Mouse (Mus musculus) spleen, embryonic (tissue): ENCODE data around the gene Kcnh7.

ENCODE experiments used
- CTCF ChIA-PET: fragments of 350-600 bp; sonication (Branson Sonifier 250); formaldehyde crosslinking; loops from one replicate; lab custom pipeline; 2022; lab: Charles Lee

The Kcnh7 gene

DNA sequence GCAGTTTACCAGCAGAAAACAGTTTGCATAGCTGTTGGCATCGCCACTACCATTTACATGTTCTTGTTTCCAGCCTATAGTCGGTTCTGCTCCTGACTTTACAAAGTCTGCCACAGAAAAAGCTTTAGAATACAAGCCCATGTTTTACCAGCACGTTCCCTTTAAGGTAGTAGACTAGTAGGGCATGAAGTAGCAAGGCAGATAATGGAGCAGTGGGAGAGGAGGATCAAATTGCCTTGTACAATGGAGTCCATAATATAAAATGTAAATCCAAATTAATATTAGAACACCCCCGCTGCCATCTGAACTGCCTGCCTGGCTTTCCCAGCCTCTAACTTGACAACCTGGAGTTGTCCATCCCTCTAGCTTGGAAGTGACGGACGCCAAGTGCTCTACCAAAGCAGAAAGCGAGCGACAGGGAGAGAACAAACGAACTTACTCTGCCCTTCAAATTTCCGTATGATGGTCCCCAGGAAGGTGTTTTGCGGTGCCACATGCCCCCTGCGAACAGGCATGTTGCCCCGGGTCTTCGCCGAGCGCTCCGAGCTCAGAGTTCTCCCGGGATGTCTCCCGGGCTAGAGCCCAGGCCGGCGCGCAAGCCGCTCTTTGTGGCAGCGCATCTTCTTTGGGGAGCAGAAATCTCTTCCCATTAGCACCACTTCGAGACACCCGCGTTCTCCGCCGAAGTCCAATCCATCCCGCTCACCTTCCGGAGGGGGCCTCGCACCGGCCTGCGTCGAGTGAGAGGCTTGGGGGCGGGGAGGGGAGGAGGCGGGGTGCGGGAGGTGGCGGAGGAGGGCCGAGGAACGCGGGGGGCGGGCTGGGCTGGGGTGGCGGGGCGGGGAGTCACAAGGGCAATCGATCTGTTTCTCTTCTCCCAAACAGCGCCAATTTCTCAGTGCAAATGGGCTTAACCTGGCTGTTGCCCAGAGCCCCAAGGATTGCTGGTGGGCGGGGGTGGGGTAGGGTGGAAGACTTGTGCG lies at the start of gene Kcnh7:
Gene Kcnh7, minus strand, starts transcription at position 725 of the 983 bp plus-strand sequence.
- CTCF ChIA-PET: no interaction called here

DNA sequence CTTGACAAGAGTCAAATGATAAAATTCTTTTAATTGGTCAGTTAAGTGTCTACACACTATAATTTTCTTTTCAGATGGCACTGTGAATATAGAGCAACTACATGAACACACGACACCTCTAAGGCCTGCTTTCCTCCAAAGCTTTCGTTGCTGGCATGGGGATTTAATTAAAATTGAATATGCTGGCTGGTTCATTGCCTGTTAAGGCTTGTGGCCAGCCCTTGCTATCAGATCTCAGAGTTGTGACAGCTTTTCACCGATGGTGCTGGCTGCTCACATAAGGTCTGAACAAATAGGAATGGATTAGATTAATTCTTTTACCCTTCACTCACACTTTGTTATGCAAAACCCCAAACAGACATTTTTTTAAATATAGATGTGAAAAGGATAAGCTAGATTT lies 23.3 kb upstream of the Kcnh7 start:
- CTCF ChIA-PET: no interaction called here

GRCm38 (mm10) chr2:63186014-63186413 lies 1.9 kb upstream of the Kcnh7 start:
- CTCF ChIA-PET: no interaction called here

- CTCF ChIA-PET: no interaction called here
These were observed 704 bp upstream of the Kcnh7 start for GRCm38 (mm10) chr2:63184551-63185430.

- CTCF ChIA-PET: no interaction called here
These were observed 30.4 kb downstream of the Kcnh7 start for GRCm38 (mm10) chr2:63153701-63154100.

GRCm38 (mm10) chr2:63127762-63128516 lies 56.1 kb downstream of the Kcnh7 start:
- CTCF ChIA-PET: no interaction called here

DNA sequence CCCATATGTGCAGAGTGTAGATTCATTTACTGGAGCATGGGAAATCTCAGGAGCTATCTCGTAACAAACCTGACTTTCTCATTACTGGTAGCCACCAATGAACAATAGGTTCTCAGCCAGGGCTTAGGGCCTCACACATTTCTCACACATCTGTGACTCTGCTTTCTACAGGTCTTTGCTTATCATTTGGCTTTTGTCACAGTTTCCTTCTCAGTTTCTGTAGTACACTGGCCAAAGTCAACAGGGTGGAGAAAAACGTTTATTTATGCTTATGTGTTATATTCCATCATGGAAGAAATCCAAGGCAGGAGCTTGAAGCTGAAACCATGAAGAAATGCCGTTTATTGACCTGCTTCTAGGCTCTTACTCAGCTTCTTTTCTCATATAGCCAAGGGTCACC lies 63.8 kb downstream of the Kcnh7 start:
- CTCF ChIA-PET: no interaction called here

- CTCF ChIA-PET: no interaction called here
These were observed 66.6 kb downstream of the Kcnh7 start for GRCm38 (mm10) chr2:63117209-63118193.

DNA sequence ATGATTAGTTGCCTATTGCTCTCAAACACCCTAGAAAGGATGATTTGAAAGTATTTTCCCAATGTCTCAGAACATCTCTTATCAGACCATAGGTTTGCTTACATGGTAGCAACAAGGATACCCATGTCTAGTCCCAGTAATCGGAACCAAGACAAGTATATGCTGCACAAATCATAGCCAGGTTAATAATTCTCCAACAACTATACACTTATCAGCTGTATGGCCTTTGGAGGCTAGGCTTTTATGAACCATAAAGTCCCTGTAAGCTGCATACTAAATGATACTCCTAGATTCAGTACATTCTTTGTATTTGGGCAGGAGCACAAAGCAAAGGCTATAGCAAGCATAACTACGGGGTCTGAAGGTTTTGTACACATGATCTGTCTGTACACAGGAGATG lies 78.1 kb downstream of the Kcnh7 start:
- CTCF ChIA-PET: no interaction called here

GRCm38 (mm10) chr2:63099676-63100075 lies 84.4 kb downstream of the Kcnh7 start:
- CTCF ChIA-PET: no interaction called here

DNA sequence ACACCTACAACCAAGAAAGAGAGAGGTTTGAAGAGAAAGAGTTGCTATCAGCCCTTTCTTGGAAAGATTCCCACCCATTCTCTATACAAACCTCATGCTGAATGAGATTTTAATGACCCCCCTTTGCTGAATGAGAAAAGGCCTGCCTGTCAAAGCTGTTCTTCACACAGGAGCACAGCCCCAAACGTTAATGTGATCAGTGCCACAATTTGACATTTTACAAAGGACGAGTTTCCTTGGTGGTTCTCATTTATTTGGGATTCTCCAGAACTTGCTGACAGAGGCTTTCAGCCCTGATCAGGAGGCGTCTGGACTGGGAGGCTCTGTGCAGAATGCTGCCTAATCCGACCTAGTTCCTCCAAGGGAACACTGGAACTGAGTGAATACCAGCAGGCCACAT lies 92.3 kb downstream of the Kcnh7 start:
- CTCF ChIA-PET: no interaction called here

DNA sequence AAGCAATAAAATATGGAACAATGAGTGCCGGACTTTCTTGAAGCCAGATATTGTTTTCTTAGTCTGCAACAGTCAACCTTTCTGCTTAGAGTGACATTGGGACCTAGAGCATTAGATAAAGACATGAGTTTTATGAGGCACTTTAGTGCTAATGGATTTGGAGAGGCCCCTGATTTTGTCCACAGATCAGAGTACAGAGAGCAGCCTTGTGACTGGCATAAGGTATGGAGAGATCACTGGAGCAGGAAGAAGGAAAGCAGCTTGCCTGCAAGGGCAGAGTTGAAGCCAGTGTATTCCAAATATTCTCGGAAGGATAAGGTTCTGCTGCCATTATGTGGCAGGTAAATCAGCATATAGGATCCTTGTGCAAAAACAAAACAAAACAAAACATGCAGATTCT lies 93.6 kb downstream of the Kcnh7 start:
- CTCF ChIA-PET: no interaction called here

DNA sequence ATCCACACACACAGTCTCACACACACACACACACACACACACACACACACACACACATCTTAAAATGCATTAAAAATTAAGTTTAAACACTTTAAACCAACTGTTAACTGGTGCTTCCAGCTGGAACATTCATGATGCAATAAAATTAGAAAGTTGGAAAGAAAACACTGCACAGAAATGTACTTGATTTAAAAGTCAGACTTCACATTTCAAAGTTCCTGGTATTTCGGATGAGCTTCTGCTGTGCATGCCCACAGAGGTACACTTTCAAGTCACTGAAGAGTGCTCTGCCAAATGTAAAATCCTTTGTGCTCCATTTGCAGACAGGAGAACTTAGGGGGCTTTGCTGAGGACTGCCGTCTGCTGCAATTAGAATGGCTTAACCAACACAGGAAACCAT lies 125.7 kb downstream of the Kcnh7 start:
- CTCF ChIA-PET: interaction anchor here (0.7 kb wide), 1 partner anchor 134 kb away, joined by 5 read pairs; no protein-coding TSS in a partner anchor

- CTCF ChIA-PET: no interaction called here
These were observed 134.2 kb downstream of the Kcnh7 start for GRCm38 (mm10) chr2:63049884-63050283.

GRCm38 (mm10) chr2:63039718-63040117 lies 144.4 kb downstream of the Kcnh7 start:
- CTCF ChIA-PET: no interaction called here

GRCm38 (mm10) chr2:63014909-63015308 lies 169.2 kb downstream of the Kcnh7 start:
- CTCF ChIA-PET: no interaction called here

- CTCF ChIA-PET: no interaction called here
These were observed 174.9 kb downstream of the Kcnh7 start for GRCm38 (mm10) chr2:63009141-63009540.

DNA sequence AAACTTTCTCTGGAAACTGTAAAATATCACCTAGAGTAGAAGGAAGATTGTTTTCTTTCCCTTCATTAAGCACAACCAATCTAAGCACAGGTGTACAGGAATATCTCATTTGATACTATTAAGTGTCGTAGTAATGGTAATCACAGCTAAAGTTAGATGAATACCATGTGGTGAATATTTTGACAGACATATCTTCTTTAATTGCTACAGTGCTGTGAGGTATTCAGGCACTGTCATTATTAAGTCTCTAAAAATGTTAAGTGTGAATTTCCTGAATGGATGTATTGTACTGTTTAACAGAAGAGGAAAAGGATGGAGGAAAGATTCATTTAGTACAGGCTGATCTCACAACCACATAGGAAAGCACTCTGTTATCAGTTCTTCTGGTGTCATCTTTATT lies 181.3 kb downstream of the Kcnh7 start:
- CTCF ChIA-PET: no interaction called here

DNA sequence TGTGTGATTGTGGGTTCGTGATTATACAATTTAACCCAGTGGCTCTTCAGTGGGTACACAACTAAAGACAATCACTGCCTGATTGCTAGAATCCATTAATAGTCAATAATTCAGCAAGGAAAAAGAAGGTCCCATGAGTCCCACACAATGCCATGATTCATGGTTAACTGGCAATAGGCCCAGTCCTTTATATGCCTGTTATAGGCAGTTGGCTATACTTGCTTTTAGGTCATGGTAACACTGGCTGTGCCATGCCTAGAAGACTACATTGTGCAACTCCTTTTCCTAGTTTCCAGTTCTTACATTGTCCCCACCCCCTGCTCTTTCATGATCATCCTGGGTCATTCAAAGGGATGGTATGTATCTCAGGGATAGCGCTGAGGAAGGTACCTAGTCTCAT lies 186.4 kb downstream of the Kcnh7 start:
- CTCF ChIA-PET: no interaction called here

- CTCF ChIA-PET: no interaction called here
These were observed 195.5 kb downstream of the Kcnh7 start for GRCm38 (mm10) chr2:62988616-62989015.
